Mouse (Mus musculus): ENCODE measurements around the gene Dlk1.

Gene Dlk1

GRCm38 (mm10) chr12:109452592-109452991, at the start of gene Dlk1:
Gene Dlk1 (plus strand): TSS chr12:109452823.
- DNase-seq = no peak

- no peak for DNase-seq
Observed at GRCm38 (mm10) chr12:109402943-109403342, 49.7 kb upstream of the Dlk1 start.

- no peak for DNase-seq
Observed at GRCm38 (mm10) chr12:109403752-109404151, 48.9 kb upstream of the Dlk1 start.

DNA sequence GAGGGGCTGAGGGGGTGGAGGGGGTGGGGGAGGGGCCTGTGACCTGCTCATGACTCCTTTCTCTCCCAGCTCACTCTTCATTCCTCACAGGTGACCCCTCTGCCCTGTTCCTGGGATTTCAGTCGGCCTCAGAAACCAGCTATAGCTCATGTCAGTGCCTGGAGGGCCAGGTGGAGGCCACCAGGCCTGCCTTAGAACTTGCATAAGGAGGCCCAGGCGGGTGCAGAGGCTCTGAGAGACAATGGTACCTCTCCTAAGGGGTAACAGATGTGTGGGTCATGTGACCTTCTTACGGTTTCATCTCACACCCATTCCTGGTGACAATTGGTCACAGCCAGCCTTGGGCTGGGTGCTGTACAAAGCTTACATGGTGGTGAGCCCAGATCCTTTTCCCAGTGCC, 46.6 kb upstream of the Dlk1 start:
- no peak for DNase-seq

GRCm38 (mm10) chr12:109410723-109411122, 41.9 kb upstream of the Dlk1 start:
- DNase-seq = no peak

GRCm38 (mm10) chr12:109411172-109412070, 41.2 kb upstream of the Dlk1 start:
- DNase-seq = no peak

DNA sequence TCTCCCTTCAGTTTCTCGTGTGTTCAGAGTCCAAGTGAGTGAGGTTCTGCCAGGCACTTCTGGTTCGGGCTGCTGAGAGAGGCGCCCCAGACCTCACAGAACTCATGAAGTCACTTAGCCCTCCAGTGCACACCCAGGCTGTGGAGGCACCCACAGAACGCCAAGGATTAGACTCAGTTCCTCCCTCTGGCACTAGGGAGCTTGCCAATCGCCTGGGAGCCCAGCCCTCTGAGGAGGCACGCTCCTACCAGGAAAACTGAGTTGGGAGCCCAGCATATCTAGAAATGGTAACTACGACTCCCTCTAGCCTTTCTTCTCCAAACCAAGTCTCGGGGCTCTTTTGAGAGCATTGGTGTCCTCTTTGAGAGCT, 40.6 kb upstream of the Dlk1 start:
- no peak for DNase-seq

GRCm38 (mm10) chr12:109412675-109413074, 39.9 kb upstream of the Dlk1 start:
- DNase-seq = no peak

DNA sequence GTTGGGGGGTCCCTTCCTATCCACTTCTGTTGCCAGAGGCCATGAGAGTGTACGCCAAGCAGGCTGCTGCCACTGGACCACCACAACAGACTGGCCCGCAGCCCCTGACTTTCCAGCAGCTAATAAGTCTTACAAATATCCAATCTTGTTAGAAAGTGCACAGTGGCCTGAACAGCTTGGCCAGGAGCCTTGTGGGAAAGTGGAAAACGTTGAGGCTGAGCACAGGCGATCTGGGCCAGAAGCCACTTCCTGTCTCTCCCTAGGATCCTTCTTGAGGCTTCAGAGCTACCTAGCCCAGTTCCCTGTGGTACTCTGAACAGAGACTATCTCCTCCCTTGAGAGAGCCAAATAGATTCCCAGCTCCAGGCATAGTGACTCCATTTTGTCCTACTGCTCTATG, 39.3 kb upstream of the Dlk1 start:
- no peak for DNase-seq

DNA sequence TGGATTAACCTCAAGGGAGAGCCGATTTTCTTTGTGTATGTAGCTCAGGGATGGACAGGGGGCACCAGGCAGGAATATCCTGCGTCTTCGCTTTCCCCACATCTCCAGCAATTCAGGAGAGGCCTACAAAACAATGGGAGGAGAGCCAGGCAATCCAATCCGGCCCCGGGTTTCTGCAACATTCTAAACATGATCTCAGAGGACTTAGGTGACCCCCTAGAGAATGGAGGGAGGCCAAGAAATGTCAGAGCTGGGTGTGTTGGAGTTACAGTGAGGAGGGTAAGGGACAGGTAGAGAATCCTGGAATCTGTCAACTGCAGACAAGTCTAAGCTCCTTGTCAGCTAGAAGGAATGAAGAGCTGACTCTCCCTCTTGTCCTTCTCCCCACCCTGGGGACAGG, 35.9 kb upstream of the Dlk1 start:
- no peak for DNase-seq

GRCm38 (mm10) chr12:109417476-109418201, 35.0 kb upstream of the Dlk1 start:
- DNase-seq = no peak

DNA sequence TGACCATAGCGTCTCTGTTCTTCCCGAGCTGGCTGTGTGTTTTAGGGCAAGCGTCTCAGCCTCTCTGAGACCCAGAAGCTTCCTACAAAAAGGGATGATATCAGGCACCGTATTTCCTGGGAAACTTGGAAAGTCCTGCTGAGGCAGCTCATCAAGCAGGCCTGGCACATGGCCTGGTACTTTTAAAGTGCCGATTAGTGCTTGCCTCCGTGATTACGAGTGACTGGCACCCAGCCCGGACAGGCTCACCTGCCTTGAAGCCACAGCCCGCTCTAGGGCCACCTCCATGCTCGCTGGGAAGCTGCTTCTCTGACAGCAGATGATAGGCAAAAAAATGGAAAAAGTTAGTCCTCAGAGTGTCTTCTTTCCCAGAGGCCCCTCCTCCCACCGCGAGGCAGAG, 32.6 kb upstream of the Dlk1 start:
- no peak for DNase-seq

- DNase-seq = no peak
Observed at GRCm38 (mm10) chr12:109423163-109423562, 29.5 kb upstream of the Dlk1 start.

GRCm38 (mm10) chr12:109423716-109424429, 28.8 kb upstream of the Dlk1 start:
- DNase-seq = no peak

DNA sequence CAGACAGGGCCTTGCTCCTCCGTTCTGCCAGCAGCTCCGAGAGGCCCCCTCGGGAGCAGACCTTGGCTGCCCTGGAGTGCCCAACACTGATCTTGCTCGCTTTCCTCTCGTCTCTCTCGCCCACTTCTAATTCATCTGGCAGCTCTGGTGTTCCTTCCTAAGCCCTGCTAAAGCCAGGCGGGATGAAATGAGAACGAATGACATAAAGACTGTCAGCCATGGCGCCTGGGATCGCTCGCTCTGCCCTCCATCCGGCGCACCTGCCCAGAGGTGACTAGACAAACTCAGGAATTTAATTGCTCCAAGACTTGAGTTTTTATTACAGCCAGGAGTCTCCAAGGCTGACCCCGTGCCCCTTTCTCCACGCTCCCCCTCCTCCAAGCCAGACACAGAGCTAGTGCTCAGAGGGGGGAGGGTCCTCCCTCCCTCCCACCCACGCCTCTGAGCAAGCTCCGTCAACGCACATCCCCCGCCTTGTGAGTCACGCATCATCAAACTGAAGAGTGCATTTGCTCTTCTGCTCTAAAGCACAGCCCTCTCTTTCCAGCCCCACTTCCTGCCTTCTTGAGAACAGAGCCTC, 27.8 kb upstream of the Dlk1 start:
- no peak for DNase-seq

DNA sequence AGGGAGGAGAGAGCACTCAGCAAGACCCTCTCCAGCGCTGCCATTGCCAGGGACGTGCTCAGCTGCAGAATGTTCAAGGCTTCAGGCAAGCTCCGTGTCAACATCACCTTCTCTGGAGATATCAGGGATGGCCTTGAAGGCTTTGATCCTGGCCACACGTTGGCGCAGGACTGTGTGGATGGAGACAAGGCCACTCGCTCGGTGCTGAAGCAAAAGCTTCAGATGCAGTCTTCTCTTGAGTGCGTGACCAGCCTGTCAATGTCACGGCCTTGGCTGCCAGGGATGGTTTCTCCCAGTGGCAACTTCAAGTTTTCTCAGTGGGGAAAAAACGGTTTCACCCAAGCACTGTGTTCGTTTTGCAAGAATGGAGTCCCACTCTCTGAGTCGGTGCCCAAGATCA, 26.6 kb upstream of the Dlk1 start:
- no peak for DNase-seq

GRCm38 (mm10) chr12:109432475-109433130, 20.0 kb upstream of the Dlk1 start:
- no peak for DNase-seq

DNA sequence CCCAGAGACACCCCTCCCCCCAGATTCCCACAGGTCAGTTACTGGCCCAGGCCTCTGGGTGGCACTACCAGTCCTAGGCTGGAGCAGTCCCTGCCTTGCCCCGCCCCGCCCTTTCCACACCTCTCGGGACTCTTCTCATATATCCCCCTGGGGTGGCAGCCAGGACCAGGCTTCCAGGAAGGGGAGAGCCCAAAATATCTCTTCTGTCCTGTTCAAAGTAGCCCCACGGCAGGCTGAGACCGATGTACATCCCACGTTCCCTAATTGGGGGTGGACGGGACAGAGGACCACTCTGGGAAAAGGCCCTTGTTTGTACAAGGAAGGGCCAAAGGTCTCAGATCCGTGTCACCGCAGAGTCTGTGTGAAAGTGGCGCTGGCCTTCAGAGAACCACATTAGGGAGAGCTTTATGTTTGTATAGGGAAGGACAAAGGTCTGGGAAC, 16.2 kb upstream of the Dlk1 start:
- peak in 1 of 2 experiments; percentile 34 for DNase-seq

- DNase-seq = no peak
Observed at GRCm38 (mm10) chr12:109436852-109437251, 15.8 kb upstream of the Dlk1 start.

DNA sequence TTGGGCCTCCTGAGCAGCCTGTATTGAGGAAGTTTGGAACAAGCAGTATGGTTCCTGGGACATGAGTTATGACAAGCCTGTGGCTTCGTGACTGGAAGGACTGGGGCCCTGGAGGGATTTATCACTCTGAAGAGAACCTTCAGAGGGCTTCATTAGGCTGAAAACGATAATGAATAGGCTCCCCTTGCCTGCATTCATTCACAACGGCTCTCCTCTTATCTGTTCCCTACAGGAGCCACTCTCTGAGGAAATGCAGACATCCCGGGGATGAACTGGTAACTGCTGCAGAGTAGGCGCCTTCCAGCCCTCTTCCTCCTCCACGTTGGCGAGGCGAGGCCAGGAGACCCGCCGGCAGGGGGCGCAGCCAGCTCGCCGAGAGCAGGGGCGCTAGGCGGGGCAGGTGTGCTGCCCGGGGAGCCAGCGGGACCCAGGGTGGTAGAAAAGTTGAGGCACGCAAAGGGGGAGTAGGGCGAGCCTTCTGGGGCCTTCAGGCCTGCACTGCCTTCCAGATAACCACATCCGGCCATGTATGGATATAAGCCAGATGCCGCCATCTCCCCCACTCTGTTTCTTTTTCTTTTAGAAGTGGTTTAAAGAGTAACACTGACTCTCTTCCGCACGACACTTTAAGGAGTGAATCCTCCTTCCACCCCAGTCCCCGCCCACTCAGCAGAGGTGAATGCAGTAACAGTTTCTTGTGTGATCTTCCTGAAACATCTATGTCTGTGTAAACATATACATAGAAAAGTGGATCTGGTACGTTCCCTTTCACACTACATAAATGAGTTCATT, 14.9 kb upstream of the Dlk1 start:
- DNase-seq = peak; percentile 61 to 73

- DNase-seq = no peak
Observed at GRCm38 (mm10) chr12:109438383-109438782, 14.2 kb upstream of the Dlk1 start.

DNA sequence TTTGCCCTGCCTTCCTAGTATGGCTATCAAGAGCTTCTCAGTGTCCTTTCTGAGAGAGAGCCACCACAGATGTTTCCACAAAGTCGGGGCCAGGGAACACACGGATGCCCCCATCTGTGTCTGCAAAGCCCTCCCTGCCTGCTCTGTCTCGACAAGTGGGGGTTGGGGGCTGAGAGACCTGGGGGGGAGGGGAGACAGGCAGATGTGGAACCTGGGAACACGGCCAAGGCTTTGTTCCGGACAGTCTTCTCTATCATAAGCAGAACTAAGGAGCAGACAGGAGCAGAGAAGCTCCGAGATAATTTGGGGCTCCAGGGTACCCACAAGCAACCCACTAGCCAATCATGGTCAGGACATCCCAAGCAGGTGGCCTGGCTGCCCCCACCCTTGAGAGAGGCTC, 12.6 kb upstream of the Dlk1 start:
- no peak for DNase-seq
